Mouse (Mus musculus) adrenal gland, postnatal 25 days (tissue): ENCODE measurements around the gene Man2a1. TPM values are rescaled to one million over a fixed set of nuclear protein-coding genes. Genes with fewer than 3 reads are reported as not detected.

ENCODE experiments used
- DNase-seq: peaks from one replicate; pipeline ENCODE4 v3.0.0; 2021; ENCODE audit warnings: mixed read lengths
- long read RNA-seq: library from polyadenylated mRNA; stranded (forward); transcript quantifications from one replicate; pipeline ENCODE4 v2.0.0, GENCODE M21; 2021
- total RNA-seq: library from RNA; stranded (reverse); gene quantifications from 2 replicates; pipeline ENCODE4 v1.2.3, GENCODE M21; 2021

The Man2a1 gene
- total RNA-seq: 176 and 192 TPM in 2 replicates
- long read RNA-seq, partial matches to known transcripts: 8 of 12 reads
- long read RNA-seq, other reads (novel, unspliced or antisense): 4 of 12 reads

- peak; percentile 91 for DNase-seq
These were observed at the start of gene Man2a1 for GRCm38 (mm10) chr17:64600372-64601090. Man2a1 (plus strand) TSS chr17:64600736.

- DNase-seq: no peak
These were observed 47.2 kb upstream of the Man2a1 start for GRCm38 (mm10) chr17:64553358-64553757.

GRCm38 (mm10) chr17:64554901-64555300 lies 45.6 kb upstream of the Man2a1 start:
- no peak for DNase-seq

GRCm38 (mm10) chr17:64556661-64557445 lies 43.7 kb upstream of the Man2a1 start:
- DNase-seq: peak; percentile 7

- DNase-seq: no peak
These were observed 41.5 kb upstream of the Man2a1 start for GRCm38 (mm10) chr17:64558994-64559540.

GRCm38 (mm10) chr17:64566435-64566834 lies 34.1 kb upstream of the Man2a1 start:
- DNase-seq: no peak

GRCm38 (mm10) chr17:64567546-64567945 lies 33.0 kb upstream of the Man2a1 start:
- DNase-seq: no peak

GRCm38 (mm10) chr17:64573981-64574380 lies 26.6 kb upstream of the Man2a1 start:
- DNase-seq: no peak

GRCm38 (mm10) chr17:64575240-64575639 lies 25.3 kb upstream of the Man2a1 start:
- no peak for DNase-seq

- DNase-seq: no peak
These were observed 23.1 kb upstream of the Man2a1 start for GRCm38 (mm10) chr17:64577485-64577884.

- no peak for DNase-seq
These were observed 22.2 kb upstream of the Man2a1 start for GRCm38 (mm10) chr17:64578346-64578745.

GRCm38 (mm10) chr17:64579696-64580095 lies 20.8 kb upstream of the Man2a1 start:
- no peak for DNase-seq

- no peak for DNase-seq
These were observed 19.4 kb upstream of the Man2a1 start for GRCm38 (mm10) chr17:64581133-64581532.

- no peak for DNase-seq
These were observed 18.6 kb upstream of the Man2a1 start for GRCm38 (mm10) chr17:64581962-64582361.

GRCm38 (mm10) chr17:64590483-64590882 lies 10.1 kb upstream of the Man2a1 start:
- DNase-seq: no peak

- no peak for DNase-seq
These were observed 9.2 kb upstream of the Man2a1 start for GRCm38 (mm10) chr17:64591366-64591765.

GRCm38 (mm10) chr17:64592355-64592754 lies 8.2 kb upstream of the Man2a1 start:
- no peak for DNase-seq

- DNase-seq: no peak
These were observed 7.7 kb upstream of the Man2a1 start for GRCm38 (mm10) chr17:64592788-64593187.

- no peak for DNase-seq
These were observed 2.8 kb upstream of the Man2a1 start for GRCm38 (mm10) chr17:64597770-64598169.

GRCm38 (mm10) chr17:64599916-64600315 lies 620 bp upstream of the Man2a1 start:
- no peak for DNase-seq

GRCm38 (mm10) chr17:64601091-64601750 lies 685 bp downstream of the Man2a1 start:
- DNase-seq: peak; percentile 76

- peak; percentile 64 for DNase-seq
These were observed 1.4 kb downstream of the Man2a1 start for GRCm38 (mm10) chr17:64601751-64602578.
